Mouse (Mus musculus) limb, embryonic 10.5 days (tissue): ENCODE data around the gene Gadd45b. TPM values are rescaled to one million over a fixed set of nuclear protein-coding genes. Genes with fewer than 3 reads are reported as not detected.

Source experiments
- DNase-seq: peaks from one replicate; pipeline ENCODE4 v3.0.0-alpha.2; 2017; ENCODE audit warnings: low spot score
- H3K27ac ChIP-seq: fragments of 300-500 bp; sonication (generic); 2 replicates; pipeline ENCODE4 v1.5.1; 2016; ENCODE audit warnings: mild to moderate bottlenecking
- H3K27me3 ChIP-seq: fragments of 300-500 bp; sonication (generic); 2 replicates; pipeline ENCODE4 v1.6.1; 2016; ENCODE audit warnings: low read depth, mild to moderate bottlenecking; ENCODE audit not compliant: poor library complexity, severe bottlenecking
- H3K36me3 ChIP-seq: fragments of 300-500 bp; sonication (generic); 2 replicates; pipeline ENCODE4 v1.6.1; 2016; ENCODE audit warnings: mild to moderate bottlenecking, moderate library complexity
- H3K4me1 ChIP-seq: fragments of 300-500 bp; sonication (generic); 2 replicates; pipeline ENCODE4 v1.6.1; 2016
- H3K4me3 ChIP-seq: fragments of 300-500 bp; sonication (generic); 2 replicates; pipeline ENCODE4 v1.5.1; 2016; ENCODE audit warnings: mild to moderate bottlenecking, moderate library complexity
- H3K9me3 ChIP-seq: fragments of 300-500 bp; sonication (generic); replicated peaks from 2 replicates; pipeline ENCODE4 v1.6.1; 2016; ENCODE audit warnings: mild to moderate bottlenecking
- WGBS: fragments of 180-500 bp; shearing (Covaris S2); methylation state at CpG from one replicate; pipeline ENCODE4 v1.1.7; 2016; 5-methylcytosine and 5-hydroxymethylcytosine counted together
- polyA plus RNA-seq: library from polyadenylated mRNA; unstranded; fragments of >200 nt; fragmentation: Nextera tagmentation; extraction: Ambion mirVana; gene quantifications from 2 replicates; pipeline ENCODE4 v1.2.1, GENCODE M21; 2016

Gadd45b gene
- polyA plus RNA-seq, 1 experiment from 2014 or later: 9.8 TPM

DNA sequence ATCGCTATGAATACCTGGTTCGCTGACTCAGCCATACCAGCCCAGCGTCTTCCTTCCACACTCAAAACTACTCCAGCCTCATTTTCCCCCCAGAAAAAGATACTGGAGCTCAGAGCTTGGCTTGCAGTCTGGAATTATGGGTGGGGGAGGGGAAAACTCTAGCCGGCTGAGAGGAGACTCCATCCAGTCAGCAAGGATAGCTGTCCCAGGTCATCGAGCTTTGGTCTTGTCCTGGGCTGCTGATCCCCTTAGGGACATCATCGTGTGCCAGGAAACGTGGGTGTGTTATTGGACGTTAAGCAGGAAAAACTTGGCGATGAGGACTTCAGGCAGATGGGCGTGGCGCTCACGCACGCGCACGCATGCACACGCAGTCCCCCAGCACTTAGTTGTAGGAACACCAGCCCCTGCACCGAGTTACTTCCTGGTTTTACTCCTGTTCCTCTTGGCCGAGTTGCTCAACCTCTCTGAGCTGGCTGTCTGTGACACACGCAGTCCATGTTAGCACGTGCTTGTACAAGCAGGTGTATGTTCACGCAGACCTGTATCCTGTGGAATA lies 3.6 kb downstream of the Gadd45b start:
- Histone ChIP-seq H3K27ac (0 out of 2 replicates have a peak overlapping the region, but pooled peaks have one; percentile 21), H3K27me3 (peaks cover 85% of the 10 kb centered on the region), H3K4me3 (peak overlapping the region; percentile 36), H3K4me1 (peaks cover 94% of the 10 kb centered on the region), H3K36me3 (no peaks in the 10 kb centered on the region), H3K9me3 (no peaks in the 10 kb centered on the region)
- no peak for DNase-seq
- 3% methylated on average over 21 of the region's 21 CpGs for WGBS

DNA sequence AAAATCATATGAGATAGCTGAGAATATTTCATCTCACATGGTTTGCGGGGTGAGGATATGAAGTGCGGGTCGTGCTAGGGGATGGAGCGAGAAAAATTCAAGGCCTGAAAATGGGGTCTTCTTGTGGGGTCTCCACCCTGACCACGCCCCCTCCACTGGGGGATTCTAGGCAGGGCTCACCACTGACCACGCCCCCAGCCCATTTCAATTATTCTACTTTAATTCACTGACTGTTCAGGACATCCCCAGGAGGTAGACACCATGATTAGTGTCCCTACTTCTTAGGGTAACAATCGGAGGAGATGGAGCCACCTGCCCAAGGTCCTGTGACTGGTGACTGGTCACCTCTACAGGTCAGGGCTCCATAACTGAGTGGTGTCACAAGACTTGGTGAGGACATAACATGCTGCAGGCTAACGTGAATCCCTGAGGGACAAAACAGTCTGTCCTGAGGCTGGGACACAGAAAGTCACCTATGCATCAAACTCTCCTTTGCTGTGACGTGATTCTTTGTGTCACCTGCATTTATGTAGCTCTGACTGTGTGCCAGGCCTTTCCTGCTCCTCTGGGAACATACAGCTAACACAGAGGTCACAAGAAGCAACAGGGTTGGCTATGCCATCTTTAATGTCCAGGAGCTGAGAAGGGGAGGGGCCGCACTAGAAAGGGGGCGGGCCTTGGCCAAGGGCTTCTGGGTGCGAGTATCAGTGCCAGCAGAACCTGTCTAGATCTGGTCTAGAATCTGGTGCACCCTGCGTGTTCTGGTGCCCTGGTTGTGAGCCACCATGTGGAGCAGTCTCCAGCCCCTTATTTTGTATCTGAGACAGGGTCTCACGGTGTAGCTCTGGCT lies 4.5 kb downstream of the Gadd45b start:
- no peak for DNase-seq
- 44% methylated on average over 14 of the region's 14 CpGs for WGBS
- Histone ChIP-seq H3K27me3 (peaks cover 92% of the 10 kb centered on the region), H3K4me3 (peak overlapping the region; percentile 36; the same call in 1 of the 2 replicates), H3K9me3 (no peaks in the 10 kb centered on the region), H3K36me3 (no peaks in the 10 kb centered on the region), H3K4me1 (peaks cover 94% of the 10 kb centered on the region), H3K27ac (no peak overlapping the region)

DNA sequence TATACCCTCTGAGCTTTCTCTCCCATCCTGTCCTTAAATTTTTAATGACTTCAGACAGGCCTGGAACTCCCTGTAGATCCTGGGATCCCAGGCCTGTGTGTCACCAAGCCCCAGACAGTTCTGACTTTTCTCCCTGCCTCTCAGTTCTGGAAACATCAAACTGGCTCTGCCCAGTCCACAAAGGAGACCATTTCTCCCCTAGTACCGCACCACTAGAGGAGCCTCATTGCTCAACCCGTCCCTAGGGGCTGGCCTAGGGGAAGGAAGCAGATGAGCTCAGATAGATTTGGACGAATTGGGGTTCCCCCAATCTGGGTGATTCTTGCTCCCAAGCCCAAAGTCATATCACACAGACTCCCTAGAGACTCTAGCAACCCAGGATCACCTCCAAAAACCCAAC lies 5.4 kb downstream of the Gadd45b start:
- Histone ChIP-seq H3K27ac (peak overlapping the region; percentile 92), H3K9me3 (no peaks in the 10 kb centered on the region), H3K4me3 (peak overlapping the region; percentile 58), H3K4me1 (peaks cover 97% of the 10 kb centered on the region), H3K27me3 (peaks cover 90% of the 10 kb centered on the region), H3K36me3 (no peaks in the 10 kb centered on the region)
- no peak for DNase-seq
- WGBS: 9% methylated on average over 3 of the region's 3 CpGs

- H3K9me3 ChIP-seq: no peaks in the 10 kb centered on the region
- peaks cover 85% of the 10 kb centered on the region for H3K27me3 ChIP-seq
- peaks cover 97% of the 10 kb centered on the region for H3K4me1 ChIP-seq
- 9% methylated on average over 17 of the region's 17 CpGs for WGBS
- H3K27ac ChIP-seq: peak overlapping the region; percentile 92
- peak overlapping the region; percentile 58 for H3K4me3 ChIP-seq
- DNase-seq: peak; percentile 45
- H3K36me3 ChIP-seq: no peaks in the 10 kb centered on the region
Measured at GRCm38 (mm10) chr10:80935698-80936097, 5.8 kb downstream of the Gadd45b start.

- H3K27me3 ChIP-seq: peaks cover 79% of the 10 kb centered on the region
- H3K27ac ChIP-seq: peak overlapping the region; percentile 92
- peak; percentile 79 for DNase-seq
- H3K4me1 ChIP-seq: peaks cover 97% of the 10 kb centered on the region
- H3K9me3 ChIP-seq: no peaks in the 10 kb centered on the region
- 2% methylated on average over 37 of the region's 37 CpGs for WGBS
- H3K36me3 ChIP-seq: no peaks in the 10 kb centered on the region
- H3K4me3 ChIP-seq: peak overlapping the region; percentile 58
Measured at GRCm38 (mm10) chr10:80936135-80936809, 6.4 kb downstream of the Gadd45b start.

- Histone ChIP-seq H3K36me3 (no peaks in the 10 kb centered on the region), H3K27me3 (peaks cover 74% of the 10 kb centered on the region), H3K4me1 (peaks cover 94% of the 10 kb centered on the region), H3K4me3 (peak overlapping the region; percentile 58), H3K27ac (peak overlapping the region; percentile 92), H3K9me3 (no peaks in the 10 kb centered on the region)
- no peak for DNase-seq
- WGBS: 19% methylated on average over 6 of the region's 6 CpGs
Measured at GRCm38 (mm10) chr10:80936810-80937164, 6.9 kb downstream of the Gadd45b start.

DNA sequence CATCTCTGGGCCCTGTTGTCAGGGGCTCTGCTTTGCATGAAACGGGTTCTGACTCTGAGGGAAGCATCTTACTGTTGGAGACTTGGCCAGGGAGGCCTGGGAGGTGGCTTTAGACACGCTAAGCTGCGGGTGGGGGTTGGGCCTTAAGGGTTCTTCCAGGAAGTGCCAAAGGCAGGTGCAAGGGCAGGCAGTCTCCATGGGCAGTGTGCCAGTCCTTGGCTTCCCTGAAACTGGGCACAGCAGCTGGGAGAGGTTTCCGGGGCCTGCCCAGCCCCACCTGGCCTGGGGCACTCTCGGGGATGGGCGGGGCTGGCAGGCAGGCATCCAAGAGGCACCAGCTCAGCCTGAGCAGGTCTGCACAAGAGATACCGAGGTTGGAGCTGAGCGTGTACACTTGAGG lies 7.8 kb downstream of the Gadd45b start:
- no peaks in the 10 kb centered on the region for H3K9me3 ChIP-seq
- no peak for DNase-seq
- no peaks in the 10 kb centered on the region for H3K36me3 ChIP-seq
- peaks cover 85% of the 10 kb centered on the region for H3K4me1 ChIP-seq
- peaks cover 66% of the 10 kb centered on the region for H3K27me3 ChIP-seq
- 38% methylated on average over 8 of the region's 8 CpGs for WGBS
- H3K4me3 ChIP-seq: peak overlapping the region; percentile 6; the same call in 1 of the 2 replicates
- peak overlapping the region; percentile 92 for H3K27ac ChIP-seq

GRCm38 (mm10) chr10:80938831-80939550 lies 9.1 kb downstream of the Gadd45b start:
- 13% methylated on average over 14 of the region's 15 CpGs for WGBS
- H3K4me1 ChIP-seq: peaks cover 78% of the 10 kb centered on the region
- peak overlapping the region; percentile 49 for H3K4me3 ChIP-seq
- peak overlapping the region; percentile 72 for H3K27ac ChIP-seq
- H3K27me3 ChIP-seq: peaks cover 52% of the 10 kb centered on the region
- H3K9me3 ChIP-seq: no peaks in the 10 kb centered on the region
- DNase-seq: peak; percentile 65
- H3K36me3 ChIP-seq: no peaks in the 10 kb centered on the region

- H3K4me1 ChIP-seq: peaks cover 71% of the 10 kb centered on the region
- H3K27me3 ChIP-seq: peaks cover 45% of the 10 kb centered on the region
- DNase-seq: peak; percentile 83
- no peaks in the 10 kb centered on the region for H3K9me3 ChIP-seq
- peak overlapping the region; percentile 72 for H3K27ac ChIP-seq
- WGBS: 8% methylated on average over 28 of the region's 28 CpGs
- H3K36me3 ChIP-seq: no peaks in the 10 kb centered on the region
- H3K4me3 ChIP-seq: peak overlapping the region; percentile 49
Measured at GRCm38 (mm10) chr10:80939671-80940070, 9.8 kb downstream of the Gadd45b start.

GRCm38 (mm10) chr10:80940320-80940987 lies 10.6 kb downstream of the Gadd45b start:
- Histone ChIP-seq H3K4me1 (peaks cover 65% of the 10 kb centered on the region), H3K9me3 (no peaks in the 10 kb centered on the region), H3K27me3 (peaks cover 38% of the 10 kb centered on the region), H3K4me3 (peak overlapping the region; percentile 49), H3K27ac (peak overlapping the region; percentile 72), H3K36me3 (no peaks in the 10 kb centered on the region)
- no peak for DNase-seq
- 46% methylated on average over 8 of the region's 8 CpGs for WGBS

GRCm38 (mm10) chr10:80940988-80941347 lies 11.1 kb downstream of the Gadd45b start:
- Histone ChIP-seq H3K27me3 (peaks cover 33% of the 10 kb centered on the region), H3K36me3 (no peaks in the 10 kb centered on the region), H3K27ac (peak overlapping the region; percentile 72), H3K4me3 (no peak overlapping the region), H3K4me1 (peaks cover 60% of the 10 kb centered on the region), H3K9me3 (no peaks in the 10 kb centered on the region)
- 83% methylated on average over 2 of the region's 2 CpGs for WGBS
- DNase-seq: no peak

DNA sequence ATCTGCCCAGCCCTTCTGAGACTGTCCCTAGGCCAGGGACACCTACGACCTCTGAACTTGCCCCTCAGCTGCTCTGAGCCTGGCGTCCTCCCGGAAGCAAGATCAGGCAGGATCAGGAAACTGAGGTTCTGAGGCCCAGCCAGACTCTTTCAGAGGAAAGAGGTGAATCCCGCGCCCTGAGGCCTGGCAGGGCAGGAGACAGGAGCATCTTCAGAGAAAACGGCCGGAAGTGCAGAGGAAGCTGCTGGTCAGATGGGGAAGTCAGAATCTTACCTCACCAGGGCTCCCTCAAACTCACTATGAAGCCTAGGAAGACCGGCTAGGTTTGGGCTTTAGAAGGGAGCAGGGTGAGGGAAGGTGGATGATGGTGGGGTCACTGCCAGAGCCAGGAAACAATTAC lies 13.0 kb downstream of the Gadd45b start:
- Histone ChIP-seq H3K9me3 (no peaks in the 10 kb centered on the region), H3K4me1 (peaks cover 41% of the 10 kb centered on the region), H3K27ac (no peak overlapping the region), H3K4me3 (no peak overlapping the region), H3K27me3 (peaks cover 14% of the 10 kb centered on the region), H3K36me3 (no peaks in the 10 kb centered on the region)
- no peak for DNase-seq
- WGBS: 54% methylated on average over 8 of the region's 8 CpGs
